Mouse (Mus musculus) brown adipose tissue, adult 24 weeks (tissue): ENCODE results near the gene Scap. TPM values are rescaled to one million over a fixed set of nuclear protein-coding genes. Genes with fewer than 3 reads are reported as not detected.
"Not testable (repeated sequence)": the region's sequence is repeated elsewhere in the genome, so short reads cannot be mapped to it uniquely, and the experiment has no call there.

ENCODE experiments used
- H3K27ac ChIP-seq: fragments of 200-500 bp; replicated peaks from 2 replicates; pipeline ENCODE4 v1.5.1; 2012; ENCODE audit warnings: low read depth, mild to moderate bottlenecking, low read length
- H3K4me1 ChIP-seq: fragments of 200-500 bp; 2 replicates; pipeline ENCODE4 v1.6.1; 2012; ENCODE audit warnings: low read length, mixed read lengths; ENCODE audit not compliant: control insufficient read depth, insufficient read depth, insufficient read length
- H3K4me3 ChIP-seq: fragments of 200-500 bp; 2 replicates; pipeline ENCODE4 v1.5.1; 2012; ENCODE audit warnings: low read depth, mild to moderate bottlenecking, low read length, moderate library complexity; ENCODE audit not compliant: insufficient read depth
- polyA plus RNA-seq: library from polyadenylated mRNA; stranded (reverse); fragments of >200 nt; gene quantifications from 2 replicates; pipeline ENCODE4 v1.2.4, GENCODE M21; 2012; ENCODE audit not compliant: missing spikeins, insufficient read depth, insufficient read length

The Scap gene
- polyA plus RNA-seq, 1 experiment = 18.7 TPM

DNA sequence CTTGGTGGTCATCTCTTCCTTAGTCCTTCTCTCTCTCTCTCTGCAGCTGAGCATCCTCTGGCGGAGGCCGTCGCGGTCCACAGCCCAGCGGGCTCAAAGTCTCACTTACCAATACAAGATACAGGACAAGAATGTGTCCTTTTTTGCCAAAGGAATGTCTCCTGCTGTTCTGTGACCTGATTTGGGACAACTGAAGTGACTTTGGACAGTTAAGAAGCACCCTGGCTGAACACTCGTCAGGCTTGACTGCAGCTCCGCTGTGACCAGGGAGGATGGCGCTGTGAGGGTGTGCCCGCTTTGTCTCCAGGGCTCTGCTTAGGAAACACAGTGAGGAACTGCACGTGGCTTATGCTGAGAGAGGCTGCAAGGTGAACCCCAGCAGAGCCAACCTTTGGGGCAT, 12.3 kb upstream of the Scap start:
- H3K4me3 ChIP-seq = no peak overlapping the region

DNA sequence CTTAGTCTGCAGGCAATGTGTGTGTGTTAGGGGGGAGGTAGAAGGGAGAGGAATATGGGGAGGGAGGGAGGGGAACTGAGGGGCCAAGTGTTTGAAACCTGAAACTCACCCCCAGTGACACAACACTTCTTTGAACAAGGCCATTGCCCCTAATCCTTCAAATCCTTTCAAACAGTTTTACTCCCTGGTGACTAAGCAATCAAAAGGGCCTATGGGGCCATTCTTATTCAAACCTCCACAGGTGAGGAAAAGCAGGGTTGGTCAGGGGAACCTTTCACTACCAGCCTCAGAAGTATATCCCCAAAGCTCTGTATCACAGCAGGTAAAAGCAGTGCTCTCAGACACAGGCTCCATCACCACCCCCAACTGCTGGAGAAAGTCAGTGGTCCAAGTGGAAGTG, 10.1 kb upstream of the Scap start:
- no peaks in the 10 kb centered on the region for H3K4me1 ChIP-seq
- no peak overlapping the region for H3K27ac ChIP-seq
- H3K4me3 ChIP-seq = no peak overlapping the region

More for the DNA sequence above, 12.3 kb upstream of the Scap start:
- Histone ChIP-seq H3K27ac (no peak overlapping the region), H3K4me1 (no peaks in the 10 kb centered on the region)

DNA sequence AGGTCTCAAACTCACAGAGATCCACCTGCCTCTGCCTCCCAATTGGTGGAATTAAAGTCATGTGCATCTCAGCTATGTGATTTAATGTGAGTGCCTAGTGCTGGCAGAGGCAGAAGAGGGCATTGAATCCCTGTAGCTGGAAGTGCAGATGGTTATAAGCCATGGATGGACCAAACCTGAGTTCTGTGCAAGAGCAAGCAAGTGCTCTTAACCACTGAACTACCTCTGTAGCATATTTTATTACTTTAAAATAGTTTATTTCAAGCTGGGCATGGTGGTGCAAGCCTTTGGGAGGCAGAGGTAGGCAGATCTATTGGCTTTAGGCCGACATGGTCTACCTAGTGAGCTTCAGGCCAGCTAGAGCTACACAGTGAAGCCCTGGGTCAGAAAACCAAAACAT, 8.9 kb upstream of the Scap start:
- Histone ChIP-seq H3K27ac (no peak overlapping the region), H3K4me3 (no peak overlapping the region), H3K4me1 (no peaks in the 10 kb centered on the region)

DNA sequence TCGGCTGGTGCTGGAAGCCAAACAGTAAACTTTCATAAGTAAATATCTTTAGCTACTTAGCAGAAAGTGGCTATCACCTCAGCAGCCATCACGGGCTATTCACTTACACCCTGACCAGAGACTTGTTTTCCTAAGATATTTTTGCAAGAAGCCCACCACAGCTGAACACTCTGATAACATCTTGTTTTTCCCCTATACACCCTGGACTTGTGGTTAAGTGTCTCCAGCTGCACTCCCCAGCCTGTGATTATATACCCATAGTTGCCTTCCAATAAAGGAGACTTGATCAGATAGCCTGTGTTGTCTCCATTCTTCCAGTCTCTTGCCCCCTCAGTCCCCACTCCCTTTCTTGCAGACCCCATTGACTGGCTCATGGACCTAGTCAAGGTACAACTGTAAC, 4.9 kb upstream of the Scap start:
- Histone ChIP-seq H3K4me1 (no peaks in the 10 kb centered on the region; the same call in 1 of the 2 replicates), H3K4me3 (no peak overlapping the region), H3K27ac (no peak overlapping the region)

DNA sequence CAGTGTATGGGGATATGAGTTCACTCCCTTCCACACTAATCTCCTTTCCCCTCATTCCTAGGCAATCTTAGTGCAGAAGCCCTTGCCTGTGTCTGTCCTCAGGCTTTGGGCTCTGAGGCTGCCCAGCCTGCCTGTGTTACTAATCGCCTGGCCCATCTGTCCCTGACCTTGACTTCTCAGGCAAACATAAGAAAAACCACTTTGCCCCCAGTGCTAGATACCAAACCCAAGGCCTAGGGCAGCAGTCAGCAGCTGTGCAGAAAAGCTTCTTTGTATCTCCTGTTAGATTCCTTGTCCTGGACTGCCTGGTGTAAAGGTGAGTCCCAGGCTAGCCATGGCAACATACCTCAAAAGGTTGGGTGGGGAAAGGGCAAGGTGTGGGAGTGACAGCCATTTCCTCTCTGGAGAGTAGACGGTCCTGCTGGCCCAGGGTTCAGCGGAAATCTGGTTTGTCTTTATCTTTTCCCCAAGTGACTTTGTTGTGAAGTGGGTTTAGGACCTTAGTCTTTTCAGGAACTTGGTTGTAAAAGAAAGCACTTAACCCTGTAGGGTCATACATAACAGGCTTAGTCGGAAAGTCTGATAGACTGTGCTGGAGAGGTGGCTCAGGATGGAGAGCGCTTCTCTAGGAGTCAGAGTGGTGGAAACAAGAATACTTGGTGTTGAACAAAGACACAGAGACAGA, 4.0 kb upstream of the Scap start:
- no peak overlapping the region for H3K4me3 ChIP-seq
- H3K4me1 ChIP-seq = no peaks in the 10 kb centered on the region; the same call in 1 of the 2 replicates
- H3K27ac ChIP-seq = no peak overlapping the region

DNA sequence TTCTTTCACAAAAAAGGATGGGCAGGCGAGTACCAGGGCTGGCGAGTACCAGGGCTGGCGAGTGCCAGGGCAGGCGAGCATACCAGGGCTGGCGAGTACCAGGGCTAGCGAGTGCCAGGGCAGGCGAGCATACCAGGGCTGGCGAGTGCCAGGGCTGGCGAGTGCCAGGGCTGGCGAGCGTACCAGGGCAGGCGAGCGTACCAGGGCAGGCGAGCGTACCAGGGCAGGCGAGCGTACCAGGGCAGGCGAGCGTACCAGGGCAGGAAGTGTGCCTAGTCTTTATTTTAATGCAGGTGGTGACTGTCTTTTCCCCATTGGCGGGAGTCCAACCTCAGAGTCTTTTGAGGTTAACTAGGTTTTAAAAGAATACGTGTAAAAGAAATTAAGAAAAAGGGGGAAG, 3.4 kb upstream of the Scap start:
- no peak overlapping the region for H3K4me3 ChIP-seq
- H3K27ac ChIP-seq = no peak overlapping the region

DNA sequence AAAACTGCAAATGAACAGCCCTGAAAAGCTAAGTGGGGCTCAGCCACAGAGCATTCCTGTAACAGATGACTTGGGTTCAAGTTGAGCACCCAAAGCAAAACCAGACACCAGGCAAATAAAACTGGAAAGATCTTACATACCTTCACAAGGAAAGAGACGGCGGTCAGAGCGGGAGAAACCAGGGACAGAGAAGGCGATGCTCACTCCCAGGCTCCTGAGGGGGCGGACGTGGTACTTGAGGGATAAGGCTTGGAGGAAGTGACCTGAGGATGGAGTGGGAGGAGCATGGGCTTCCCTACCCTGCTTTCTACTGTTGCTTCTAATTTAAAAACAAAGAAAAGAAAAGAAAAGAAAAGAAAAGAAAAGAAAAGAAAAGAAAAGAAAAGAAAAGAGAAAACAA, 2.7 kb upstream of the Scap start:
- H3K27ac ChIP-seq = no peak overlapping the region
- no peak overlapping the region for H3K4me3 ChIP-seq
- H3K4me1 ChIP-seq = no peaks in the 10 kb centered on the region; the same call in 1 of the 2 replicates

More for the DNA sequence above, 3.4 kb upstream of the Scap start:
- H3K4me1 ChIP-seq = no peaks in the 10 kb centered on the region; the same call in 1 of the 2 replicates

DNA sequence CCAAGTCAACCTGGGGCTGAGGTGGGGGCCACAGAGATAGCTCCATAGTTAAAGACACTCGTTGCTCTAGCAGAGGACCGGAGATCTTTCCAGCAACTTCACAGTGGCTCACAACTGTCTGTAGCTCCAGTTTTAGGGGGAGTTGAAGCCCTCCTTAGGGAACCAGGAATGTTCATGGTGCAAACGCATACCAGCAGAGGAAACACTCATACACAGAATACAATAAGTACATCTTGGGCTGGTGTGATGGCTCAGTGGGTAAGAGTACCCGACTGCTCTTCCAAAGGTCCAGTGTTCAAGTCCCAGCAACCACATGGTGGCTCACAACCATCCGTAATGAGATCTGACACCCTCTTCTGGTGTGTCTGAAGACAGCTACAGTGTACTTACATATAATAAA, 2.2 kb upstream of the Scap start:
- not testable (repeated sequence) for H3K27ac ChIP-seq, H3K4me3 ChIP-seq, H3K4me1 ChIP-seq

DNA sequence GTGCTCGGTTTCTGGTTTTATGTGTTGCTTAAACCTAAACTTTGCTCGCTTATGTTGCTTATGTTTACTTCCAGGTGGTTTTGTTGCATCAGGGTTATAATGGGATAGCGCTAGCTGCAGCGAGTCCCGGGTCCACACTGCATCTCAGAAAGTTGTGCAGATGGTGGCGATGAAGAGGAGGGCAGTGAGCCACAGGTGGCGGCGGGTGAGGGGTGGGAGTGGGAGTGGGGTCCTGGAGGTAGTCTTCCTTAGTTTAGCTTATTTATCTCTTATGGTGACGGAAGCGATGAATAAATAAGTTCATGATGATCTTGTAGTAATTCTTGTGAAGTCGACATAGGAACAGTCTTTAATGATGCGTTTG, 790 bp downstream of the Scap start:
- H3K4me3 ChIP-seq = peak overlapping the region; percentile 72
- no peak overlapping the region for H3K27ac ChIP-seq
- no peaks in the 10 kb centered on the region; the same call in 1 of the 2 replicates for H3K4me1 ChIP-seq

DNA sequence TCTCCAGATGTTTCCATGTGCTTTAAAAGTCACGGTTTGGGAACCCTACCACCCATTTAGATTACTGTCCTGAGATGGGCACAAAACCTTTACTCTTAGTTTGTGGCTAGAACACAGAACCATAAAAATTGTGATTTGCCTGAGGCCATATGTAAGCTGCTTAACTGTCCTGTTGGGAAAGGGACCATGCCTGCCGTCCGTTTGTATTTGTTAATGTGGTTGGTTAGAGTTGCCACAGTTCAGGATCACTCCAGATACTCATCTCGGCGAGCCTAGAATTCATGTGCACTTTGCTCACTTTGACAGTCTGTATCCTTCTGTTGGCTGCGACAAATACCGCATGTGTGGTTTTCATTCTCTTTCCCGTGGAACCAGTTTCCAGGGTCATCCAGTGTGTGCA, 1.8 kb downstream of the Scap start:
- no peak overlapping the region for H3K27ac ChIP-seq
- no peak overlapping the region for H3K4me3 ChIP-seq
- H3K4me1 ChIP-seq = no peaks in the 10 kb centered on the region; the same call in 1 of the 2 replicates

DNA sequence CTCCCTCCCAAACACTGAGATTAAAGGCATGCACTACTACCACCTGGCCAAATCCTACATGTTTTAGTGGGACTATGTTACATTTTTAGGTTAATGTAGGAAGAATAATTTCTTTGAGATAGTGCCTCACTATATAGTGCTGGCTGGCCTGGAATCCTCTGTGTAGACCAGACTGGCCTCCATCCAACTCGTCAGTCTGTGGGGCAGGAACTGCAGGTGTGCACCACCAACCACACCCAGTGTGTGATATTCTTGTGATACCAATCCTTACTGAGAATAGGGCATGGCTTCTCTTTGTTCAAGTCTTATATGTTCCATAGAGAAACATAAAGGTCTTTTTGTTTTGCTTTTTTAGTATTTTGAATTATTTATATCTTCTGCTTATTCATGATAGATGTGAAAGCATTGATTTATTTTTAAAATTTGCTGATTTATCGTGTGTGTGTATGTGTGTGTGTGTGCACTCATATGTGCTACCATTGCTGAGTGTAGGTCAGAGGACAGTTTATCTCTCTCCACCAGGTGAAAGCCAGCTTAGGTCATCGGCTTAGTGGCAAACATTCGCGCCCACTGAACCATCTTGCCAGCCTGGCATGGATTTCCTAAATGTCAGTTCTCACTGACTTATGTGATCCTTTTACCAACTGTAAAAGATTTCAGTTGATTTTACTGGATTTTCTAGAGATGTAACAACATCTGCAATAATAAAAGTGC, 7.1 kb downstream of the Scap start:
- H3K4me3 ChIP-seq = no peak overlapping the region
- H3K4me1 ChIP-seq = no peaks in the 10 kb centered on the region
- H3K27ac ChIP-seq = no peak overlapping the region

DNA sequence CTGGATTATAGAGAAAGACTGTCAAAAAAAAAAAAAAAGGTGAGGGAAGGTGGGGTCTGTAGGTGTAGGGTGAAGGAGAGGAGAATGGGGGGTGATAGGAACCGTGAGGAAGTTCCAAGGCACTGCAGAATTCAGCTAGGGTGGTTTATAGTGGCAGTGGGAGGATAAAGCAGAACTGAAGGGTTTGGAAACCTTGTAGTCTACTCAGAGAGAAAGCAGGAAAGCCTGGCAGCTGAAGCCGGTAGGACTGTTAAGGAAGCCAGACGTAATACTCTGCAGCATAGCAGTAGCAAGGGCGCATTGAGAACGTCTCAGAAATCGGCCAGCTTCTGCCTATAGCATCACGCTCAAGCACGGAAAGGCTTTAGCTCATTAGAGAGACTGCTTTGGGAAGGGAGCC, 8.9 kb downstream of the Scap start:
- H3K4me3 ChIP-seq = no peak overlapping the region
- H3K27ac ChIP-seq = no peak overlapping the region
- H3K4me1 ChIP-seq = no peaks in the 10 kb centered on the region

DNA sequence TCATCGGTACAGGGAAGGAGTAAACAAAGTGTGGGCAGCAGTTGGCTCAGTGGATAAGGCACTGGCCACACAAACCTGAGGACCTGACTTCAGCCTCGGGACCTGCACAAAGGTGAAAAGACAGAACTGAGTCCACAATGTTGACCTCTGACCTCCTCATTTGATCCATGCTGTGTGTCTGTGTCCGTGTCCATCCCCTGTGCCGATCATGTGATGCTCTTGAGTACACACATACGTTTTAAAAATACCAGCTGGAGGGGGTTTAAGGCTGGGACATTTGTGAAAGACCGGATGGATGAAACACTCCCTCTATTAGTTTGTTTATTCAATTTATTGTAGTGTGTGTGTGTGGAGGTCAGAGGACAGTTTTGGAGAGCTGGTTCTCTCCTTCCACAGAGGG, 10.7 kb downstream of the Scap start:
- Histone ChIP-seq H3K4me3 (no peak overlapping the region), H3K27ac (no peak overlapping the region), H3K4me1 (peaks cover 3% of the 10 kb centered on the region; the same call in 1 of the 2 replicates)

DNA sequence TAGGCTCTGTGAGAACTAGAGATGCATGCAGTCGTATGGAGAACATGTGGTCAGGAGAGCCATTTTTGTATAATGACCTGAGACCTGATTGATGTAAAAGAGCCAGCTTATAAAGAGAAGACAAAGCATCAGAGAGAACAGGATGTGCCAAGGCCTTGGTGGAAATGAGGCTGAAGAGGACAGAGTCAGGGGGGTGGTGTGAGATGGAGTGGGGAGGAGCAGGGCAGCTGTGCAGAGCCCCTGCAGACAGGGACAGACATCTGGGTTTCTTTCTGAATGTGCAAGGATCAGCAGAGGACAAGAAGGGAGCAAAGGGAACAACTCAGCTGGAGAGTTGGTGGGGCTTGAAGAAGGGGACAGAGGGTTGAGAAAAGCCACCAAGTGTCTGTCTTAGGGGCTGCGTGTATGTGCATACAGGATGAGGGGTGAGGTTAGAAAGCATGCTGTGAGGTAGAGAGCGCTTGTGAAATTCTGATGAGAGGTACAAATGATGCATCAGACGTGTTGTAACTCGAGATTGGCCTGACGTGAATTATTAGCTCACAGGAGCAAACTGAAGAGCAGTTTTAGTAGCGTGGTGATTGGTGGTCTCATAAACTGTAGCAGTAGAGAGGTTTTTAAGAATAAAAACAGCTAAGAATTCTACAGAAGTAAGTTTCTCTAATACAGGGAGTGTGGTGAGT, 12.1 kb downstream of the Scap start:
- Histone ChIP-seq H3K27ac (no peak overlapping the region), H3K4me1 (peaks cover 3% of the 10 kb centered on the region; the same call in 1 of the 2 replicates), H3K4me3 (no peak overlapping the region)

DNA sequence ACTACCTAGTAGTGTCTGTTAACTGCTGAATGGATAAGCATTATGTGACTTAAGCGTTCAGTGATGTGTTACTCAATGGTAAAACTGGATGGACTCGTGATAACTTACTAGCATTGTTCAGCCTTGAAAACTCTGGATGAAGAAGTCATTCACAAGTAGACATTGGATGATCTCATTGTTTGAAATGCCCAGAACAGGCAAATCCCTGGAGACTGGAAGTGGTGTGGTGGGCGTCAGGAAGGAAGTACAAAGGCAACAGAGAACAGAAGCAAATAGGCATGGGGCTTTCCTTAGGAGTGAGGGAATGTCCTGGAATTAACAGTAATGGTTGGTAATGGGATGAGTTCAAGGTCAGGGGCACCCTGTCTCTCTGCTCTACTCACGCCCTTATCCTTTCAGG, 15.8 kb downstream of the Scap start:
- Histone ChIP-seq H3K4me1 (peaks cover 3% of the 10 kb centered on the region; the same call in 1 of the 2 replicates), H3K27ac (no peak overlapping the region), H3K4me3 (no peak overlapping the region)
